Mouse (Mus musculus): ENCODE data around the gene Slc11a2.
A peak's percentile ranks its signal among the peaks of the same experiment; 100 is the strongest.

Gene Slc11a2

DNA sequence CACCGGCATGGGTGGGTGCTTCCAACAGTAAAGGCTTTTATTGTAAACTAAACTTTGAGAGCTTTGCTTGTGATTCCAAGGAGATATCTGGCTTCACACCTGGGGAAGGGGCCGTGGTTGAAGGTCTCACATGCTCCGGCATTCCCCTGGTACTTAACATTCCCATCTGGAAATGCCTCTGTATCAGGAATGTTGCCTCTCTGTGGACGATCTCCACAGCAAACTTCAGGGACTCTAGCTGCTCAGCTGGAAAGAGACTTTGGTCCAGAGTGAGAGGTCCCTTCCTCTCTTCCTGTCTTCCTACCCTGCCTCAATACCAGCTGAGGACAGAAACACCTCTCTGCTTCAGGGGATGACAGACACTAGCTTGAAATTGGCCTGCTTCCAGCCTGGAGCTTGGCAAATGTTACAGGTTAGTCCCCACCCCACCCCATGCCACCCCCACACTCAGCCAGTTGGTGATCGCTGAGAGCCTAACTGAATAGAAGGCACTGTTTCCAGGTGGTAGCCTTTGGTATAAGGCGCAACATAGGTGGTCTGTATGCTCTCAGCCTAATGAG, 73.3 kb downstream of the Slc11a2 start:
- DNase-seq (ENCODE audit: low read depth) = no peak

- DNase-seq (ENCODE audit: low read depth) = no peak
Observed at GRCm38 (mm10) chr15:100349496-100349895, 75.4 kb downstream of the Slc11a2 start.

GRCm38 (mm10) chr15:100346761-100347160, 78.1 kb downstream of the Slc11a2 start:
- DNase-seq (ENCODE audit: low read depth) = no peak

DNA sequence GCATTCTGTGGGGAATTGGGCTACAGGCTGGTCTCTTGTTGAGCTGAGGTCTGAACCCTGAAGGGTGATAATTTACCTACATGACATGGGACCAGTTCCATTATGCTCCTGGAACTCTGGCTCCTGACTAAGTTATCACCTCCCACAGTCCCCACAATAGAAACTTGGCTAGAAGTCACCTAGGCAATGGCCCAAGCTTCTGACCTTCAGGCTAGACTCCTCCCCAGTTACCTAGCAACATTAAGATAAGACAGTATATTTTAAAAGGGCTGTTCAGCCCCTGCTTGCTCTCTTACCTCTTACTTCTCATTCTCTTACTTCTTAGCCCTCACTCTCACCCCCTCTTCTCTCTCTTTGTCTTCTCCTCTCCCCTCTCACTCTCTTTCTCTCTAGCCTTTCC, 79.4 kb downstream of the Slc11a2 start:
- DNase-seq (ENCODE audit: low read depth) = no peak

DNA sequence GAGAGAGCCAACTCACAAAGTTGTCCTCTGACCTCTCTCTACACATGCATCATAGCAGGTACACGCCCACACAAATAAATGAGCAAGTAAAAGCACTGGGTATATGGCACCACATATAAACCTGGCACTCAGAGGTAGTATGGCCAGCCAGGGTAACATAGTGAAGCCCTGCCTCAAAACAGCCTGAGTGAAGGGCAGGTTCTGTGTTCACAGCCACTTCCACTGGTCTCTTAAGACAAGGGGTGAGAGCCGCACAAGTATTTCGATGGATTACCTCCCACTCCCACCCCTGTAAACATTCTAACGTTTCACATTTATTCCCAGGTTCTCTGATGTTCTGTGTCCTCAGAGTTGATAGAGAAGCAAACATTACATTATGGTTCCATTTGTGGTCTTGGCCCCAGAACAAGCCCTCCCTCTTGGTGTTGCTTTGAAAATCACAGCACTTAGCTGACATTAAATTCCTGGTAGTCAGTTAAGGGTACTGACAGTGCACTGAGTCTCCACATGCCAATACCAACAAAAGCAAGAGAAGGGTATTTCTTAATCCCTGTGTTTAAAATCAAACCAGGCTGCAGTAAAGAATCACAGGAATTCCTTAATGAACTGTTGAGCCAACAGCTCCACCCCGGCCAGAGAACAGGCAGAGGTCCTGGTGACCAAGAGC, 83.4 kb downstream of the Slc11a2 start:
- DNase-seq (ENCODE audit: low read depth) = peak; percentile 61
